In the genomic region with DNA sequence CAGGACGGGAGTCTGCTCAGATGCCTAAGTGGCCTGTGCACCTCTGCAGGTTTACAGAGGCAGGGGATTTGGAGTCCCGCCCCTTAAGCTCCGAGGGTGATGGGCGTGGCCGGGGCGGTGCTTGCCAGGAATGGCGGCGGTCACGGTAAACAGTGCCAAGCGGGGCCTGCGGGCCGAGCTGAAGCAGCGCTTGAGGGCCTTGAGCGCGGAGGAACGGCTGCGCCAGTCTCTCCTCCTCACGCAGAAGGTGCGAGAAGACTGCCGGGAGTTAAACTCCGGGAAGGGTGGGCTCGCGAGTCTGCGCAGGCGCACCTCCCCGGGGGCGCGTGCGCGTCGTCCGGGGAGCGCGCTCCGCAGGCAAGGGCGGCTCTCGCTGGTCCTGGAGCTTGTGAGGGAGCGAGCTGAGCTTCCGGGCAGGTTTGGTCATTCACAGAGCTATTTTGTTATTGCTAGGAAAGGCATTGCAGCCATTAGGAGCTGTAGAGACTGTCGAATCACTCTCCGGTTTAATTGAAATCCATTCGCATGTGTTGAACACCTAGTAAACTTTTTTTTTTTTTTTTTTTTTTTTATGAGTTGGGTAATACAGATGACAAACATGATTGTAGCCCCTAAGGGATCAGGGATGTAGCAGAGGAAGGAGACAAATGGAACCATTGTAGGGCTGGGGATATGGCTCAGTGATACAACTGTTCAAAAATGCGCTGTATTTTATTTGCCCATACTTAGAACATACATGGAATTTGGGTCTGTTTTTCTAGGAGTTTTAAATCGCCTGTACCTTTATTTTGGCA, we compare ENCODE assay signal across 8 mouse cellular contexts. TPM values are rescaled to one million over a fixed set of nuclear protein-coding genes. Genes with fewer than 3 reads are reported as not detected.
DNase-seq lines count a peak whose midpoint lies in the region.

No protein-coding gene starts in this region.

- DNase-seq in ZHBTc4 (ENCODE audit: low read depth, low spot score) = peak; percentile 2
- peak; percentile 12 for DNase-seq in embryo, embryonic 10.5 days (ENCODE audit: low spot score)
- peak; percentile 84 for DNase-seq in gastrocnemius, postnatal 25 days
- DNase-seq in induced T-regulatory cell, adult 2 months (ENCODE audit: low read depth) = peak; percentile 40
- DNase-seq in left cerebral cortex, adult 18-20 months (ENCODE audit: low spot score in 2 of 2) = peak; percentile 93 to 95
- peak; percentile 88 for DNase-seq in lung, postnatal 25 days (ENCODE audit: low spot score)
- peak; percentile 37 for DNase-seq in retina, embryonic 14.5 days (ENCODE audit: low spot score)
- DNase-seq in urinary bladder, adult 18-20 months (ENCODE audit: low spot score in 2 of 2) = peak; percentile 83 to 95

RNA-seq across cellular contexts. Expression of a gene that starts 0.8 kb away (rescaled TPM):
- total RNA-seq in gastrocnemius, postnatal 25 days (2021) = 10 to 100 TPM in 1 of 2 experiments, 1 to 10 TPM in 1; 4.9 to 14.1 TPM
- 10 to 100 TPM; 26.5 to 36.3 TPM for total RNA-seq in left cerebral cortex, adult 18-20 months (2021)

RNA-seq across cellular contexts. Expression of a gene that starts 12.1 kb away (rescaled TPM):
- total RNA-seq in gastrocnemius, postnatal 25 days (2021) = not detected
- total RNA-seq in left cerebral cortex, adult 18-20 months (2021) = not detected

RNA-seq across cellular contexts. Expression of a gene that starts 12.3 kb away (rescaled TPM):
- not detected for total RNA-seq in gastrocnemius, postnatal 25 days (2021)
- 1 to 10 TPM; 1.3 to 2.0 TPM for total RNA-seq in left cerebral cortex, adult 18-20 months (2021)

Comparison
In these comparisons a context has a peak if more than half of its experiments do, and no peak if none do; other contexts are left out.
1. Peak in every context shown above with its lines: DNase-seq.
2. DNase-seq: peak in every context shown above with its lines; median percentile 94 in left cerebral cortex, adult 18-20 months; 89 in urinary bladder, adult 18-20 months; 88 in lung, postnatal 25 days; 84 in gastrocnemius, postnatal 25 days; 40 in induced T-regulatory cell, adult 2 months; 37 in retina, embryonic 14.5 days; 12 in embryo, embryonic 10.5 days; 2 in ZHBTc4.